Mouse (Mus musculus): ENCODE results near the gene Ccdc58.

DNA sequence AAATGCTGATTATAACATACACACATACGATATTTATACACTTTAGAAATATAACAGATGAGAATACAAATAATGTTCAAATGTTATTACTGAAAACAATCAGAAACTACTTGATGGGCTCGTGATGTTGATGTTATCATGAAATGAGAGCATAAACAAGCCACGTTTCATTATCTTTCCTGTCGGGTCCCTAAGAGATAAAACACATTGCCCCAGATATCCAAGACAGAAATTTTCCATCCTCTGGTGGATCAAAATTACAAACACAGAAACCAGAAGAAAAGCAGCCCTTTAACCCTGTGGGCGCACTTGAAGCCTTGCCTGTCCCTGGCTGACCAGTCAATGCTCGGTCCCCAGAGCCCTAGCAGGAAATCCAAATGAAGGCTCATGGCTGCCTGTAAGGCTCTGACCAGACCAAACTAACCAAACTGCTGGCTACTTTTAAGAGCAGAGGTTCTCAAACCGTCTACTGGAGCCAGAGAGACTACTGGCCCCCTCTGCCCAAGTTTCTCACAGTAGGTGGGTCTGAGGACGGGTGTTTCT lies 13.5 kb upstream of the Ccdc58 start:
- TF ChIP-seq CTCF (conservative IDR thresholded peaks at IDR 0.05; ENCODE audit: low read length) (no peak), POU5F1 (IDR thresholded peaks at IDR 0.05; ENCODE audit: borderline replicate concordance, low read length) (no peak), NANOG (IDR thresholded peaks at IDR 0.05; ENCODE audit: borderline replicate concordance, low read length) (no peak)

Measured in E14TG2a.4 (cell line).